Mouse (Mus musculus): Measurements from ENCODE around the gene Nkg7. TPM values are rescaled to one million over a fixed set of nuclear protein-coding genes. Genes with fewer than 3 reads are reported as not detected.

Gene Nkg7
- polyA plus RNA-seq, 1 experiment from 2014 or later: not detected

GRCm38 (mm10) chr7:43453599-43454355, 16.9 kb downstream of the Nkg7 start:
- Histone ChIP-seq H3K36me3 (ENCODE audit: control insufficient read depth, insufficient read depth, low read length) (peaks cover 2% of the 10 kb centered on the region; the same call in 1 of the 2 replicates), H3K27me3 (ENCODE audit: control insufficient read depth, insufficient read depth, low read length) (no peaks in the 10 kb centered on the region), H3K27ac (ENCODE audit: low read depth, low read length) (no peak overlapping the region), H3K4me3 (ENCODE audit: low read depth, low read length) (no peak overlapping the region), H3K4me1 (ENCODE audit: control insufficient read depth, insufficient read depth, low read length) (no peaks in the 10 kb centered on the region), H3K4me2 (no peak overlapping the region), H3K9ac (ENCODE audit: low read length) (no peak overlapping the region), H3K9me3 (ENCODE audit: control insufficient read depth, low read length) (no peaks in the 10 kb centered on the region)
- 93% methylated on average over 14 of the region's 14 CpGs for WGBS
- DNase-seq (ENCODE audit: low spot score, missing footprints): no peak
- ATAC-seq (ENCODE audit: low FRiP score): no peak

DNA sequence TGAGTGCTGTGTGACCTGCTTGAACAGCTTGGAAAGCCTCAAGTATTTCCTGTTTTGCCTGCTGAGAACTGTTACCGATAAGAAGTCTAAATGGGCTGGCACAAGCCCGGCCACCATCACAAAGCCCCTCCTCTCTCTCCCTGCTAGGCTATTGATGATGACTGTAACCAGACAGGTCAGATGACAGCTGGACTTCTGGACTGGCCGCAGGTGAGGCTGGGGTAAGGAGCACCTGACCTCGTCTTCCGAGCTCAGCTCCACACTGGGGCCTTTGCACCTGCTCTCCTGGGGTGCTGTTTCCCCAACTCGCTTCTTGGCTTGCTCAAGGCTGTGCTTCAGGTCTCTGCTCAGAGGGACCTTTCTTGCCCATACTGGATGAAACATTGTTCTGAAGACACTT, 17.5 kb downstream of the Nkg7 start:
- Histone ChIP-seq H3K4me3 (ENCODE audit: low read depth, low read length) (no peak overlapping the region), H3K27ac (ENCODE audit: low read depth, low read length) (no peak overlapping the region), H3K9ac (ENCODE audit: low read length) (no peak overlapping the region), H3K4me1 (ENCODE audit: control insufficient read depth, insufficient read depth, low read length) (no peaks in the 10 kb centered on the region), H3K36me3 (ENCODE audit: control insufficient read depth, insufficient read depth, low read length) (peaks cover 2% of the 10 kb centered on the region; the same call in 1 of the 2 replicates), H3K27me3 (ENCODE audit: control insufficient read depth, insufficient read depth, low read length) (no peaks in the 10 kb centered on the region), H3K4me2 (no peak overlapping the region), H3K9me3 (ENCODE audit: control insufficient read depth, low read length) (no peaks in the 10 kb centered on the region)
- no peak for DNase-seq (ENCODE audit: low spot score, missing footprints)
- 94% methylated on average over 6 of the region's 6 CpGs for WGBS
- no peak for ATAC-seq (ENCODE audit: low FRiP score)

- Histone ChIP-seq H3K4me3 (ENCODE audit: low read depth, low read length) (no peak within 1 kb of the TSS), H3K4me2 (no peak within 1 kb of the TSS), H3K27me3 (ENCODE audit: control insufficient read depth, insufficient read depth, low read length) (peaks cover 5% of the 10 kb centered on the region; the same call in 1 of the 2 replicates), H3K4me1 (ENCODE audit: control insufficient read depth, insufficient read depth, low read length) (no peaks in the 10 kb centered on the region), H3K27ac (ENCODE audit: low read depth, low read length) (no peak within 1 kb of the TSS), H3K9me3 (ENCODE audit: control insufficient read depth, low read length) (no peaks in the 10 kb centered on the region), H3K36me3 (ENCODE audit: control insufficient read depth, insufficient read depth, low read length) (no peaks in the 10 kb centered on the region), H3K9ac (ENCODE audit: low read length) (no peak within 1 kb of the TSS)
- peak; percentile 75 for DNase-seq (ENCODE audit: low spot score, missing footprints)
- no peak for ATAC-seq (ENCODE audit: low FRiP score)
- WGBS: 67% methylated on average over 4 of the region's 4 CpGs
Observed at GRCm38 (mm10) chr7:43462851-43463250, 26.0 kb downstream of the Nkg7 start, which contains the start of gene Vsig10l. Gene Vsig10l, plus strand, starts transcription at chr7:43463151.

GRCm38 (mm10) chr7:43463976-43464375, 27.1 kb downstream of the Nkg7 start:
- H3K36me3 ChIP-seq (ENCODE audit: control insufficient read depth, insufficient read depth, low read length): no peaks in the 10 kb centered on the region
- ATAC-seq (ENCODE audit: low FRiP score) (no peak), DNase-seq (ENCODE audit: low spot score, missing footprints) (no peak)
- 80% methylated on average over 7 of the region's 7 CpGs for WGBS
- no peak overlapping the region for H3K4me3 ChIP-seq (ENCODE audit: low read depth, low read length)
- H3K4me2 ChIP-seq: no peak overlapping the region
- H3K4me1 ChIP-seq (ENCODE audit: control insufficient read depth, insufficient read depth, low read length): no peaks in the 10 kb centered on the region
- peaks cover 5% of the 10 kb centered on the region; the same call in 1 of the 2 replicates for H3K27me3 ChIP-seq (ENCODE audit: control insufficient read depth, insufficient read depth, low read length)
- H3K27ac ChIP-seq (ENCODE audit: low read depth, low read length): no peak overlapping the region
- H3K9me3 ChIP-seq (ENCODE audit: control insufficient read depth, low read length): no peaks in the 10 kb centered on the region
- H3K9ac ChIP-seq (ENCODE audit: low read length): no peak overlapping the region

DNA sequence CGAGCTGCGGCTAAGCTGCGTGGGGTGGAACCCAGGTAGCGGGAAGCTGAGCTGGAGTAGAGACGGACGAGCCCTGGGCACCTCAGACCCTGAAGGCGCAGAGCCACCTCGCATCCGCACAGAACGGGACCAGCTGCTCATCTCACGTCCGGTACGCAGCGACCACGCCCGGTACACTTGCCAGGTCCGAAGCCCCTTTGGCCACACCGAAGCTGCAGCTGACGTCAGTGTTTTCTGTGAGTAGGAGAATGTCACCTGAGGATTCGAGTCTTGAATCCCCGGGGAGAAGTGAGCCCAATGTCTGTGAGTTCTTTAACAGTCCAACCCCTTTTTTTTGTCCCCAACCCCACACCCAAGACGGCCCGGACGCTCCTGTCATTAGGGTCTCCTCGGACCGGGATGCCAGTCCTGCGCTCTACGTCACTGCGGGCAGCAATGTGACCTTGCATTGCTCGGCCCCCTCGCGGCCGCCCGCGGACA, 28.0 kb downstream of the Nkg7 start:
- Histone ChIP-seq H3K36me3 (ENCODE audit: control insufficient read depth, insufficient read depth, low read length) (no peaks in the 10 kb centered on the region), H3K4me2 (peak overlapping the region; percentile 67), H3K9me3 (ENCODE audit: control insufficient read depth, low read length) (no peaks in the 10 kb centered on the region), H3K4me3 (ENCODE audit: low read depth, low read length) (peak overlapping the region; percentile 35), H3K9ac (ENCODE audit: low read length) (peak overlapping the region; percentile 39; the same call in 1 of the 2 replicates), H3K27ac (ENCODE audit: low read depth, low read length) (no peak overlapping the region), H3K4me1 (ENCODE audit: control insufficient read depth, insufficient read depth, low read length) (no peaks in the 10 kb centered on the region), H3K27me3 (ENCODE audit: control insufficient read depth, insufficient read depth, low read length) (peaks cover 5% of the 10 kb centered on the region; the same call in 1 of the 2 replicates)
- DNase-seq (ENCODE audit: low spot score, missing footprints) (peak; percentile 95), ATAC-seq (ENCODE audit: low FRiP score) (peak; percentile 79)
- WGBS: 12% methylated on average over 35 of the region's 35 CpGs

GRCm38 (mm10) chr7:43465344-43466098, 28.6 kb downstream of the Nkg7 start:
- DNase-seq (ENCODE audit: low spot score, missing footprints) (no peak), ATAC-seq (ENCODE audit: low FRiP score) (peak; percentile 87)
- Histone ChIP-seq H3K27ac (ENCODE audit: low read depth, low read length) (no peak overlapping the region), H3K9ac (ENCODE audit: low read length) (peak overlapping the region; percentile 39; the same call in 1 of the 2 replicates), H3K4me3 (ENCODE audit: low read depth, low read length) (peak overlapping the region; percentile 35), H3K4me2 (peak overlapping the region; percentile 67), H3K27me3 (ENCODE audit: control insufficient read depth, insufficient read depth, low read length) (peaks cover 5% of the 10 kb centered on the region; the same call in 1 of the 2 replicates), H3K9me3 (ENCODE audit: control insufficient read depth, low read length) (no peaks in the 10 kb centered on the region), H3K36me3 (ENCODE audit: control insufficient read depth, insufficient read depth, low read length) (no peaks in the 10 kb centered on the region), H3K4me1 (ENCODE audit: control insufficient read depth, insufficient read depth, low read length) (no peaks in the 10 kb centered on the region)
- under 1% methylated on average over 33 of the region's 33 CpGs for WGBS

- Histone ChIP-seq H3K36me3 (ENCODE audit: control insufficient read depth, insufficient read depth, low read length) (no peaks in the 10 kb centered on the region), H3K9ac (ENCODE audit: low read length) (peak overlapping the region; percentile 39; the same call in 1 of the 2 replicates), H3K4me1 (ENCODE audit: control insufficient read depth, insufficient read depth, low read length) (no peaks in the 10 kb centered on the region), H3K27ac (ENCODE audit: low read depth, low read length) (no peak overlapping the region), H3K27me3 (ENCODE audit: control insufficient read depth, insufficient read depth, low read length) (peaks cover 5% of the 10 kb centered on the region; the same call in 1 of the 2 replicates), H3K4me3 (ENCODE audit: low read depth, low read length) (peak overlapping the region; percentile 35), H3K9me3 (ENCODE audit: control insufficient read depth, low read length) (no peaks in the 10 kb centered on the region), H3K4me2 (peak overlapping the region; percentile 67)
- ATAC-seq (ENCODE audit: low FRiP score) (peak; percentile 57), DNase-seq (ENCODE audit: low spot score, missing footprints) (peak; percentile 95)
- 2% methylated on average over 33 of the region's 33 CpGs for WGBS
Observed at GRCm38 (mm10) chr7:43466099-43466694, 29.3 kb downstream of the Nkg7 start.

- Histone ChIP-seq H3K27ac (ENCODE audit: low read depth, low read length) (no peak overlapping the region), H3K36me3 (ENCODE audit: control insufficient read depth, insufficient read depth, low read length) (no peaks in the 10 kb centered on the region), H3K9me3 (ENCODE audit: control insufficient read depth, low read length) (no peaks in the 10 kb centered on the region), H3K27me3 (ENCODE audit: control insufficient read depth, insufficient read depth, low read length) (0 out of 2 replicates have a peak, but pooled peaks cover 5% of the 10 kb centered on the region), H3K4me3 (ENCODE audit: low read depth, low read length) (no peak overlapping the region), H3K9ac (ENCODE audit: low read length) (no peak overlapping the region), H3K4me2 (no peak overlapping the region), H3K4me1 (ENCODE audit: control insufficient read depth, insufficient read depth, low read length) (no peaks in the 10 kb centered on the region)
- ATAC-seq (ENCODE audit: low FRiP score): no peak
- WGBS: 49% methylated on average over 8 of the region's 8 CpGs
- DNase-seq (ENCODE audit: low spot score, missing footprints): peak; percentile 91
Observed at GRCm38 (mm10) chr7:43470373-43470772, 33.5 kb downstream of the Nkg7 start.
